Mouse (Mus musculus): ENCODE measurements around the gene Prune1.

DNA sequence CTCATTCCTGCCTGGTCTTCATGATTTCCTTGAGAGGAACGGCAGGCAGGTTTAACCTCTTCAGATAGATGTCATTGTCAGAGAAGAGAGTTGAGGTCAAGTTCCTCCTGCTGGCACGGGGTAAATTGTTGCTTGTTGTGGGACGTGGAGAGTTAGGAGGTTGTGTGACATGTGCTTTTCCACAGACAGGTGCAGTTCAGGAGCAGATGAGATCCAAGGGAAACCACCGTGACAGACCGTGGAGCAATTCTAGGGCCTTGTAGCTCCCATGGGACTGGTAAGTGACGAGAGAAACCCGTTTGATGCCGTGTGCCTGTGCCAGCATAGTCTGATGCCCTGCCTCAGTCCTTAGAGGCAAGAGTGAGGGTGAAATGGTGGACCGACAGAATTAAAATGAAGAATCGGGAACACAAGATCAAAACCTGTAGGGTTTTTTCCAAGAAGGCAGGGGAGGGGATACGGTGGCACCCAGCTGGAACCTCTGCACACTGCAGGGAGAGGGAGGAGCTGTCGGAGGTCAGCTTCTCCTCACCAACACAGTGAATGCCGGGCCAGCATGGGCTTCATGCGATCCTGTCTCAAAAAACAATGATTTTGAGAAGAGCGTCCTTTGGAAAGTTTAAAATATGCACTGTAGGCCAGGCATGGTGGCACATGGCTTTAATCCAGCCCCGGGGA is 48.4 kb downstream of the Prune1 start:
- TF ChIP-seq CTCF (IDR thresholded peaks at IDR 0.05; ENCODE audit: low read depth): no peak
- no peak for TF ChIP-seq EP300 (IDR thresholded peaks at IDR 0.05; ENCODE audit: low read depth)
